ENCODE assay signal across 20 mouse cellular contexts in genomic region chr6:72914087-72914749, GRCm38 (mm10). TPM values are rescaled to one million over a fixed set of nuclear protein-coding genes. Genes with fewer than 3 reads are reported as not detected.
A peak's percentile ranks its signal among the peaks of the same experiment; 100 is the strongest.
DNase-seq lines count a peak whose midpoint lies in the region; ATAC-seq and TF ChIP-seq lines count a peak whose summit lies in the region.
"Had no signal": no experiment of that assay in that cellular context is flagged by ENCODE, and none has a peak within 500 bp of the region (broad histone marks: within the 10 kb centered on the region; RNA-seq: fewer than 3 reads in every experiment).

No protein-coding gene starts in this region.

- H3K27me3 ChIP-seq in kidney, postnatal 0 days (ENCODE audit: insufficient read depth, low read length) = no peaks in the 10 kb centered on the region
- H3K27me3 ChIP-seq in Patski = no peaks in the 10 kb centered on the region
- no peaks in the 10 kb centered on the region for H3K27me3 ChIP-seq in splenic B cell, adult 2 months (ENCODE audit: control insufficient read depth, insufficient read depth, low read length, poor library complexity, severe bottlenecking)
- H3K27me3 ChIP-seq in kidney, embryonic 14.5 days (ENCODE audit: control insufficient read depth, insufficient read depth, low read length) = no peaks in the 10 kb centered on the region
- H3K27me3 ChIP-seq in forebrain, embryonic 16.5 days (replicated peaks; ENCODE audit: control insufficient read depth, insufficient read depth, low read length) = no peaks in the 10 kb centered on the region
- H3K27me3 ChIP-seq: embryonic facial prominence, embryonic 12.5 days; heart, embryonic 15.5 days; hindbrain, embryonic 13.5 days had no signal

- no peak for ATAC-seq in kidney, postnatal 0 days (replicated peaks; ENCODE audit: low FRiP score, low read depth)
- no peak for ATAC-seq in Patski
- ATAC-seq in kidney, embryonic 14.5 days (ENCODE audit: low FRiP score, low TSS enrichment) = no peak
- ATAC-seq in forebrain, embryonic 16.5 days = no peak
- ATAC-seq: forebrain, postnatal 0 days had no signal

- DNase-seq in kidney, postnatal 0 days (ENCODE audit: low spot score) = no peak
- DNase-seq in kidney, adult 11 months = no peak
- DNase-seq in CD4-positive helper T cell, adult 2 months (ENCODE audit: low read depth, low spot score) = peak; percentile 31
- DNase-seq in Patski (ENCODE audit: low read depth, low spot score) = no peak
- peak; percentile 32 for DNase-seq in splenic B cell, adult 2 months (ENCODE audit: low read depth, low spot score)
- DNase-seq in kidney, postnatal 4 days = no peak
- DNase-seq: adrenal gland, adult 8-10 months; adrenal gland, postnatal 36 days; cerebellum, adult 2 months; cerebellum, postnatal 10 days; forebrain, postnatal 0 days; gastrocnemius, postnatal 14 days; heart, adult 2 months; heart, postnatal 14 days had no signal

- H3K4me3 ChIP-seq in kidney, postnatal 0 days (replicated peaks; ENCODE audit: low read depth, low read length) = no peak overlapping the region
- H3K4me3 ChIP-seq in kidney, embryonic 14.5 days (ENCODE audit: low read length) = no peak overlapping the region
- no peak overlapping the region for H3K4me3 ChIP-seq in forebrain, embryonic 16.5 days (replicated peaks; ENCODE audit: low read length)
- H3K4me3 ChIP-seq: embryonic facial prominence, embryonic 12.5 days; heart, adult 2 months; heart, embryonic 15.5 days; hindbrain, embryonic 13.5 days had no signal

- no peak overlapping the region for H3K9ac ChIP-seq in kidney, postnatal 0 days (ENCODE audit: low read depth, low read length)
- no peak overlapping the region for H3K9ac ChIP-seq in kidney, embryonic 14.5 days (ENCODE audit: low read depth, low read length)
- no peak overlapping the region for H3K9ac ChIP-seq in forebrain, embryonic 16.5 days (replicated peaks; ENCODE audit: low read depth, low read length)
- H3K9ac ChIP-seq: embryonic facial prominence, embryonic 12.5 days; forebrain, postnatal 0 days; heart, embryonic 15.5 days; hindbrain, embryonic 13.5 days had no signal

- H3K36me3 ChIP-seq in kidney, postnatal 0 days (ENCODE audit: insufficient read depth, low read length) = no peaks in the 10 kb centered on the region
- no peaks in the 10 kb centered on the region for H3K36me3 ChIP-seq in splenic B cell, adult 2 months (ENCODE audit: control insufficient read depth, insufficient read depth, low read length, poor library complexity, severe bottlenecking)
- H3K36me3 ChIP-seq in kidney, embryonic 14.5 days (ENCODE audit: control insufficient read depth, insufficient read depth, low read length) = no peaks in the 10 kb centered on the region
- H3K36me3 ChIP-seq in forebrain, embryonic 16.5 days (ENCODE audit: control insufficient read depth, insufficient read depth) = no peaks in the 10 kb centered on the region
- H3K36me3 ChIP-seq: embryonic facial prominence, embryonic 12.5 days; heart, embryonic 15.5 days; hindbrain, embryonic 13.5 days had no signal

- POLR2A ChIA-PET in Patski (lab: Charles Lee) = no interaction called here

- no peaks in the 10 kb centered on the region for H3K9me3 ChIP-seq in kidney, postnatal 0 days (replicated peaks; ENCODE audit: low read length)
- no peaks in the 10 kb centered on the region; the same call in 1 of the 2 replicates for H3K9me3 ChIP-seq in kidney, embryonic 14.5 days (ENCODE audit: control insufficient read depth, low read length)
- H3K9me3 ChIP-seq in forebrain, embryonic 16.5 days (ENCODE audit: control insufficient read depth, low read length) = no peaks in the 10 kb centered on the region
- H3K9me3 ChIP-seq: heart, embryonic 15.5 days; hindbrain, embryonic 13.5 days had no signal

- H3K27ac ChIP-seq in kidney, postnatal 0 days = no peak overlapping the region
- no peak overlapping the region for H3K27ac ChIP-seq in kidney, embryonic 14.5 days (ENCODE audit: low read depth, low read length)
- no peak overlapping the region for H3K27ac ChIP-seq in forebrain, embryonic 16.5 days (ENCODE audit: low read length)
- H3K27ac ChIP-seq: embryonic facial prominence, embryonic 12.5 days; heart, adult 2 months; heart, embryonic 15.5 days; hindbrain, embryonic 13.5 days had no signal

- TF ChIP-seq CTCF in kidney, postnatal 0 days (IDR thresholded peaks at IDR 0.05; ENCODE audit: low read depth) = peak; percentile 23; the same call in 1 of the 2 replicates
- peak; percentile 9 for TF ChIP-seq CTCF in Patski (IDR thresholded peaks at IDR 0.05)

- in situ Hi-C loops in Patski (cut with MboI; ENCODE audit: low pct_unique_long_range_greater_than_20kb) = no loop called here

- H3K4me2 ChIP-seq in kidney, postnatal 0 days (ENCODE audit: low read length) = no peak overlapping the region
- H3K4me2 ChIP-seq in kidney, embryonic 14.5 days (replicated peaks; ENCODE audit: low read depth, low read length) = no peak overlapping the region
- no peak overlapping the region for H3K4me2 ChIP-seq in forebrain, embryonic 16.5 days (ENCODE audit: low read length)
- H3K4me2 ChIP-seq: embryonic facial prominence, embryonic 12.5 days; heart, embryonic 11.5 days; heart, embryonic 15.5 days; hindbrain, embryonic 13.5 days had no signal

- CTCF ChIA-PET in Patski (lab: Charles Lee) = interaction anchor here (1.4 to 1.6 kb wide), 2 partner anchors 13 to 20 kb away, joined by 3 read pairs; no protein-coding TSS in a partner anchor

- WGBS in kidney, postnatal 0 days = 86% methylated on average over 6 of the region's 6 CpGs
- 86% methylated on average over 6 of the region's 6 CpGs for whole genome bisulfite sequencing in kidney, embryonic 14.5 days
- 82% methylated on average over 6 of the region's 6 CpGs for WGBS in forebrain, embryonic 16.5 days

- no peaks in the 10 kb centered on the region for H3K4me1 ChIP-seq in kidney, postnatal 0 days (replicated peaks; ENCODE audit: insufficient read depth, low read length)
- no peaks in the 10 kb centered on the region for H3K4me1 ChIP-seq in kidney, embryonic 14.5 days (ENCODE audit: control insufficient read depth, insufficient read depth, low read length)
- no peaks in the 10 kb centered on the region for H3K4me1 ChIP-seq in forebrain, embryonic 16.5 days (replicated peaks; ENCODE audit: control insufficient read depth, insufficient read depth, low read length)
- H3K4me1 ChIP-seq: embryonic facial prominence, embryonic 12.5 days; heart, embryonic 15.5 days; hindbrain, embryonic 13.5 days had no signal

RNA-seq across cellular contexts. Expression of gene Kcmf1, which starts 14.4 kb away (rescaled TPM):
- polyA plus RNA-seq in kidney, postnatal 0 days (2015; fragmentation: Nextera tagmentation; extraction: Ambion mirVana) = 53.6 and 57.7 TPM in 2 replicates
- polyA plus RNA-seq in Patski (2021) = 98.3 TPM
- 35.9 and 47.9 TPM in 2 replicates for polyA plus RNA-seq in kidney, embryonic 14.5 days (2014; fragmentation: Nextera tagmentation; extraction: Ambion mirVana)
- polyA plus RNA-seq in forebrain, embryonic 16.5 days (2015; fragmentation: Nextera tagmentation; extraction: Ambion mirVana) = 31.1 and 31.7 TPM in 2 replicates

RNA-seq across cellular contexts. Expression of gene Tmsb10, which starts 44.3 kb away (rescaled TPM):
- 2,182 and 2,224 TPM in 2 replicates for polyA plus RNA-seq in kidney, postnatal 0 days (2015; fragmentation: Nextera tagmentation; extraction: Ambion mirVana)
- 350 TPM for polyA plus RNA-seq in Patski (2021)
- 2,275 and 2,927 TPM in 2 replicates for polyA plus RNA-seq in kidney, embryonic 14.5 days (2014; fragmentation: Nextera tagmentation; extraction: Ambion mirVana)
- 3,396 and 3,669 TPM in 2 replicates for polyA plus RNA-seq in forebrain, embryonic 16.5 days (2015; fragmentation: Nextera tagmentation; extraction: Ambion mirVana)

Comparison
In these comparisons a context has a peak if more than half of its experiments do, and no peak if none do; other contexts are left out.
1. DNase-seq: peak in CD4-positive helper T cell, adult 2 months (single experiment) and splenic B cell, adult 2 months (single experiment); none in kidney, postnatal 0 days (single experiment), kidney, adult 11 months (single experiment), Patski (single experiment) and kidney, postnatal 4 days (0 of 2).